Mouse (Mus musculus) gastrocnemius, adult 18-20 months (tissue): ENCODE measurements at regions not wholly inside any gene's neighbourhood (a gene's known extent, or its start where the extent isn't known, plus 50 kb on each side); places are given as distances from the start of the nearest gene placed in this dataset.

Source experiments
- DNase-seq: peaks from one replicate; pipeline ENCODE4 v3.0.0; 2021; ENCODE audit warnings: low spot score

GRCm38 (mm10) chr4:62889708-62890107 lies 75.7 kb upstream of the Zfp618 start:
- peak; percentile 15 for DNase-seq

DNA sequence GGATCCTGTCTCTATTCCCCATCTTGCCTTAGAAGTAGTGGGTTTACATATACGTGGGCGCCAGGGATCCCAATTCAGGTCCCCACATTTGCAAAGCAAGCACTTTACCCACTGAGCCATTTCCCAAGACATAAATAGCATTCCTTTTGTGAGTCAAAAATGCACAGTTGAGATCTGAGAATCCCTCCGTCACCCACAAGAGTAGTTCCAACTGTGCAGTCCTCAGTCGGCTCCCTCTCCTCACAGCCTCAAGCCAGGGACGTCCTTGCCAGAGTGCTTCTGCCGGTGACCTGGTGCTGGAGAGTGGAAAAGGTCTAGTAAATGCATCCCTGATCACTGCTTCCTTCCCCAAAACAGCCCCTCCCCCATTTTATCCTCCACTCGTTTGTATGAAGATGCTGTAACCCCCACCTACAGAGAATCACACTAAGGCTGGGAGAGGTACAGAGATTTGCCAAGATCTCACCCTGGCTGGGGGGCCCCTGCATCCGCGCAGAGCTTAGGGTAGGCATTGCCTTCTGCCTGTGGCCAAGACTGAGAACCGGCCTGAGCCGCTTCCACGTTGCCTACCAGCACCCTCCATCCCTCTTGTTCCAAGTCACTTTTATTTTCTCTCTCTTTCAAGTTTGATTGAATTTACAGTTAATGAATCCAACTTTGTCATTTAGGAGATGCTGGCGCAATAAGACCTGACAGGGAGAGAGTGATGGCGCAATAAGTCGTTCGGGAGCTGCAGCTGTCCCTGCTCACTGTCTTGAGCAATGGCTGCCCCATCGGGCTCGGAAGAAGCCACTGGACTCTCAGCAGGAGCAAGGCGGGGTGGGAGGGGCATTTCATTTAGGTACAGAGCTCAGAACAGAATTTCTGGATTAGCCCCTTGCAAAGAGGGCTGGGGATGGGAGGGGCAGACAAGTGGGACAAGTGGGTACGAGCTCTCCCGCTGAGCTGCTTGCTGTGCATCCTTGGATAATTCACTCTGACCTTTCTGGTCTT lies 74.5 kb upstream of the Zfp618 start:
- peak; percentile 5 for DNase-seq

DNA sequence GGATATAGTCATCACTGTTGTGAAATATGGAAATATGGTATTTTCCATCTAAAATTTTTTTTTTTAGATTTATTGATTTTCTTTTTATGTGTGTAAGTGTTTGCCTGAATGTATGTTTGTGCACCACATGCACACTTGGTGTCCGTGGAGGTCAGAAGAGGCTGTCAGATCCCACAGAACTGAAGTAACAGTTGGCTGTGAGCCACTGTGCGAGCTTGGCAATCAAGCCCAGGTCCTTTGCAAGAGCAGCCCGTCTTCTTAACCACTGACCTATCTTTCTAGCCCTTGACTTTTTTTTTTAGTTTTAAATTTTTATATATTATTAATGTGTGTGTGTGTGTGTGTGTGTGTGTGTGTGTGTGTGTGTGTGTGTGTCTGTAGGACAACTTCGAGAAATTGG lies 52.5 kb upstream of the Zfp618 start:
- DNase-seq = no peak
